Mouse (Mus musculus): ENCODE data around the gene Jaml. TPM values are rescaled to one million over a fixed set of nuclear protein-coding genes. Genes with fewer than 3 reads are reported as not detected.

The Jaml gene
- polyA plus RNA-seq (2012; rRNA removed), result 0.07 and 0.17 TPM in 2 replicates

GRCm38 (mm10) chr9:45079011-45079410 lies at the start of gene Jaml:
Gene Jaml, plus strand, starts transcription at chr9:45079183.

GRCm38 (mm10) chr9:45039499-45039898 lies 39.5 kb upstream of the Jaml start, which contains the start of gene Mpzl2:
Gene Mpzl2, plus strand, starts transcription at chr9:45039799.

GRCm38 (mm10) chr9:45055082-45055713 lies 23.8 kb upstream of the Jaml start, which contains the start of gene Mpzl3:
Gene Mpzl3, plus strand, starts transcription at chr9:45055186.

GRCm38 (mm10) chr9:45117741-45118431 lies 38.9 kb downstream of the Jaml start, which contains the start of gene Scn2b:
Gene Scn2b, plus strand, starts transcription at chr9:45117782.

GRCm38 (mm10) chr9:45138191-45139032 lies 59.4 kb downstream of the Jaml start, which contains the start of gene Scn4b:
Gene Scn4b, plus strand, starts transcription at chr9:45138395.

Other genes with a start within 250 kb of the Jaml start
- 24.3 and 28.4 TPM in 2 replicates for gene Kmt2a, start 197.9 kb upstream of the Jaml start, polyA plus RNA-seq (2012; rRNA removed)
- 674 and 804 TPM in 2 replicates for gene Atp5l, start 158.4 kb upstream of the Jaml start, polyA plus RNA-seq (2012; rRNA removed)
- gene Ube4a, start 113.6 kb upstream of the Jaml start, polyA plus RNA-seq (2012; rRNA removed), result 26.6 and 29.3 TPM in 2 replicates
- gene Cd3g, start 98.8 kb upstream of the Jaml start, polyA plus RNA-seq (2012; rRNA removed), result not detected in 2 replicates
- not detected in 2 replicates for gene Cd3d, start 97.4 kb upstream of the Jaml start, polyA plus RNA-seq (2012; rRNA removed)
- gene Cd3e, start 69.6 kb upstream of the Jaml start, polyA plus RNA-seq (2012; rRNA removed), result not detected in 2 replicates
- gene Mpzl2, start 39.4 kb upstream of the Jaml start, polyA plus RNA-seq (2012; rRNA removed), result 1.6 and 4.1 TPM in 2 replicates
- 0.90 and 1.2 TPM in 2 replicates for gene Mpzl3, start 24.0 kb upstream of the Jaml start, polyA plus RNA-seq (2012; rRNA removed)
- gene Scn2b, start 38.6 kb downstream of the Jaml start, polyA plus RNA-seq (2012; rRNA removed), result 10.3 and 10.8 TPM in 2 replicates
- gene Scn4b, start 59.2 kb downstream of the Jaml start, polyA plus RNA-seq (2012; rRNA removed), result 0.38 and 0.80 TPM in 2 replicates
- 0.32 and 0.51 TPM in 2 replicates for gene BC049352, start 102.8 kb downstream of the Jaml start, polyA plus RNA-seq (2012; rRNA removed)
- gene Tmprss4, start 124.9 kb downstream of the Jaml start, polyA plus RNA-seq (2012; rRNA removed), result 0.14 TPM in 1 of 2 replicates, not detected in the other
- gene Il10ra, start 190.0 kb downstream of the Jaml start, polyA plus RNA-seq (2012; rRNA removed), result 0.63 and 0.83 TPM in 2 replicates
- gene Tmprss13, start 239.9 kb downstream of the Jaml start, polyA plus RNA-seq (2012; rRNA removed), result 0.01 and 0.26 TPM in 2 replicates